Mouse (Mus musculus): ENCODE results near the gene Hspb1. TPM values are rescaled to one million over a fixed set of nuclear protein-coding genes. Genes with fewer than 3 reads are reported as not detected.

Gene Hspb1
- polyA plus RNA-seq, 1 experiment: 0.08 TPM

- peaks cover 6% of the 10 kb centered on the region; the same call in 1 of the 2 replicates for H3K27me3 ChIP-seq (ENCODE audit: control insufficient read depth)
- peaks cover 59% of the 10 kb centered on the region for H3K36me3 ChIP-seq (ENCODE audit: control insufficient read depth)
Measured at GRCm38 (mm10) chr5:135906846-135907245, 19.1 kb downstream of the Hspb1 start.

GRCm38 (mm10) chr5:135907256-135907655, 19.5 kb downstream of the Hspb1 start:
- Histone ChIP-seq H3K36me3 (ENCODE audit: control insufficient read depth) (peaks cover 62% of the 10 kb centered on the region), H3K4me1 (ENCODE audit: control insufficient read depth) (peaks cover 14% of the 10 kb centered on the region)

More at GRCm38 (mm10) chr5:135906846-135907245, 19.1 kb downstream of the Hspb1 start:
- Histone ChIP-seq H3K4me3 (replicated peaks) (no peak overlapping the region), H3K4me1 (ENCODE audit: control insufficient read depth) (peaks cover 14% of the 10 kb centered on the region), H3K9me3 (ENCODE audit: control insufficient read depth, low read length) (no peaks in the 10 kb centered on the region)
- TF ChIP-seq GATA1 (IDR thresholded peaks at IDR 0.05; ENCODE audit: low read length): no peak
- no peak for TF ChIP-seq TAL1 (IDR thresholded peaks at IDR 0.05; ENCODE audit: low read length)

GRCm38 (mm10) chr5:135908185-135908584, 20.5 kb downstream of the Hspb1 start:
- peaks cover 70% of the 10 kb centered on the region for H3K36me3 ChIP-seq (ENCODE audit: control insufficient read depth)
- no peaks in the 10 kb centered on the region for H3K9me3 ChIP-seq (ENCODE audit: control insufficient read depth, low read length)
- TF ChIP-seq GATA1 (IDR thresholded peaks at IDR 0.05; ENCODE audit: low read length) (no peak), TAL1 (IDR thresholded peaks at IDR 0.05; ENCODE audit: low read length) (no peak)
- H3K4me1 ChIP-seq (ENCODE audit: control insufficient read depth): peaks cover 16% of the 10 kb centered on the region
- peaks cover 6% of the 10 kb centered on the region; the same call in 1 of the 2 replicates for H3K27me3 ChIP-seq (ENCODE audit: control insufficient read depth)
- no peak overlapping the region for H3K4me3 ChIP-seq (replicated peaks)

More at GRCm38 (mm10) chr5:135907256-135907655, 19.5 kb downstream of the Hspb1 start:
- Histone ChIP-seq H3K4me3 (replicated peaks) (no peak overlapping the region), H3K27me3 (ENCODE audit: control insufficient read depth) (peaks cover 6% of the 10 kb centered on the region; the same call in 1 of the 2 replicates), H3K9me3 (ENCODE audit: control insufficient read depth, low read length) (no peaks in the 10 kb centered on the region)
- no peak for TF ChIP-seq GATA1 (IDR thresholded peaks at IDR 0.05; ENCODE audit: low read length)
- no peak for TF ChIP-seq TAL1 (IDR thresholded peaks at IDR 0.05; ENCODE audit: low read length)

- Histone ChIP-seq H3K9me3 (ENCODE audit: control insufficient read depth, low read length) (no peaks in the 10 kb centered on the region), H3K4me1 (ENCODE audit: control insufficient read depth) (peaks cover 13% of the 10 kb centered on the region), H3K36me3 (ENCODE audit: control insufficient read depth) (peaks cover 78% of the 10 kb centered on the region), H3K27me3 (ENCODE audit: control insufficient read depth) (no peaks in the 10 kb centered on the region), H3K4me3 (replicated peaks) (no peak overlapping the region)
- TF ChIP-seq GATA1 (IDR thresholded peaks at IDR 0.05; ENCODE audit: low read length) (no peak), TAL1 (IDR thresholded peaks at IDR 0.05; ENCODE audit: low read length) (no peak)
Measured at GRCm38 (mm10) chr5:135908989-135909388, 21.3 kb downstream of the Hspb1 start.

GRCm38 (mm10) chr5:135909646-135910045, 21.9 kb downstream of the Hspb1 start:
- H3K27me3 ChIP-seq (ENCODE audit: control insufficient read depth): no peaks in the 10 kb centered on the region
- no peak overlapping the region for H3K4me3 ChIP-seq (replicated peaks)
- peaks cover 16% of the 10 kb centered on the region for H3K4me1 ChIP-seq (ENCODE audit: control insufficient read depth)
- TF ChIP-seq TAL1 (IDR thresholded peaks at IDR 0.05; ENCODE audit: low read length) (no peak), GATA1 (IDR thresholded peaks at IDR 0.05; ENCODE audit: low read length) (no peak)
- H3K9me3 ChIP-seq (ENCODE audit: control insufficient read depth, low read length): no peaks in the 10 kb centered on the region
- peaks cover 82% of the 10 kb centered on the region for H3K36me3 ChIP-seq (ENCODE audit: control insufficient read depth)

GRCm38 (mm10) chr5:135910813-135911212, 23.1 kb downstream of the Hspb1 start:
- H3K4me3 ChIP-seq (replicated peaks): no peak overlapping the region
- H3K4me1 ChIP-seq (ENCODE audit: control insufficient read depth): peaks cover 18% of the 10 kb centered on the region
- H3K27me3 ChIP-seq (ENCODE audit: control insufficient read depth): no peaks in the 10 kb centered on the region
- H3K9me3 ChIP-seq (ENCODE audit: control insufficient read depth, low read length): no peaks in the 10 kb centered on the region
- H3K36me3 ChIP-seq (ENCODE audit: control insufficient read depth): peaks cover 84% of the 10 kb centered on the region
- TF ChIP-seq TAL1 (IDR thresholded peaks at IDR 0.05; ENCODE audit: low read length): no peak
- no peak for TF ChIP-seq GATA1 (IDR thresholded peaks at IDR 0.05; ENCODE audit: low read length)

GRCm38 (mm10) chr5:135911633-135912220, 24.0 kb downstream of the Hspb1 start:
- H3K36me3 ChIP-seq (ENCODE audit: control insufficient read depth): peaks cover 85% of the 10 kb centered on the region
- no peaks in the 10 kb centered on the region for H3K9me3 ChIP-seq (ENCODE audit: control insufficient read depth, low read length)
- TF ChIP-seq TAL1 (IDR thresholded peaks at IDR 0.05; ENCODE audit: low read length): no peak
- TF ChIP-seq GATA1 (IDR thresholded peaks at IDR 0.05; ENCODE audit: low read length): no peak
- H3K4me1 ChIP-seq (ENCODE audit: control insufficient read depth): peaks cover 18% of the 10 kb centered on the region
- H3K4me3 ChIP-seq (replicated peaks): no peak overlapping the region
- H3K27me3 ChIP-seq (ENCODE audit: control insufficient read depth): no peaks in the 10 kb centered on the region

- H3K36me3 ChIP-seq (ENCODE audit: control insufficient read depth): peaks cover 84% of the 10 kb centered on the region
- H3K9me3 ChIP-seq (ENCODE audit: control insufficient read depth, low read length): no peaks in the 10 kb centered on the region
- no peak overlapping the region for H3K4me3 ChIP-seq (replicated peaks)
- H3K4me1 ChIP-seq (ENCODE audit: control insufficient read depth): peaks cover 17% of the 10 kb centered on the region
- TF ChIP-seq GATA1 (IDR thresholded peaks at IDR 0.05; ENCODE audit: low read length): no peak
- no peak for TF ChIP-seq TAL1 (IDR thresholded peaks at IDR 0.05; ENCODE audit: low read length)
- no peaks in the 10 kb centered on the region for H3K27me3 ChIP-seq (ENCODE audit: control insufficient read depth)
Measured at GRCm38 (mm10) chr5:135913201-135913600, 25.5 kb downstream of the Hspb1 start.

GRCm38 (mm10) chr5:135914156-135914555, 26.4 kb downstream of the Hspb1 start:
- peaks cover 17% of the 10 kb centered on the region for H3K4me1 ChIP-seq (ENCODE audit: control insufficient read depth)
- no peak for TF ChIP-seq TAL1 (IDR thresholded peaks at IDR 0.05; ENCODE audit: low read length)
- TF ChIP-seq GATA1 (IDR thresholded peaks at IDR 0.05; ENCODE audit: low read length): no peak

More at GRCm38 (mm10) chr5:135914156-135914555, 26.4 kb downstream of the Hspb1 start:
- Histone ChIP-seq H3K4me3 (replicated peaks) (no peak overlapping the region), H3K36me3 (ENCODE audit: control insufficient read depth) (peaks cover 85% of the 10 kb centered on the region), H3K27me3 (ENCODE audit: control insufficient read depth) (no peaks in the 10 kb centered on the region), H3K9me3 (ENCODE audit: control insufficient read depth, low read length) (no peaks in the 10 kb centered on the region)
